Mouse (Mus musculus): Measurements from ENCODE around the gene Mthfsd.

The Mthfsd gene

DNA sequence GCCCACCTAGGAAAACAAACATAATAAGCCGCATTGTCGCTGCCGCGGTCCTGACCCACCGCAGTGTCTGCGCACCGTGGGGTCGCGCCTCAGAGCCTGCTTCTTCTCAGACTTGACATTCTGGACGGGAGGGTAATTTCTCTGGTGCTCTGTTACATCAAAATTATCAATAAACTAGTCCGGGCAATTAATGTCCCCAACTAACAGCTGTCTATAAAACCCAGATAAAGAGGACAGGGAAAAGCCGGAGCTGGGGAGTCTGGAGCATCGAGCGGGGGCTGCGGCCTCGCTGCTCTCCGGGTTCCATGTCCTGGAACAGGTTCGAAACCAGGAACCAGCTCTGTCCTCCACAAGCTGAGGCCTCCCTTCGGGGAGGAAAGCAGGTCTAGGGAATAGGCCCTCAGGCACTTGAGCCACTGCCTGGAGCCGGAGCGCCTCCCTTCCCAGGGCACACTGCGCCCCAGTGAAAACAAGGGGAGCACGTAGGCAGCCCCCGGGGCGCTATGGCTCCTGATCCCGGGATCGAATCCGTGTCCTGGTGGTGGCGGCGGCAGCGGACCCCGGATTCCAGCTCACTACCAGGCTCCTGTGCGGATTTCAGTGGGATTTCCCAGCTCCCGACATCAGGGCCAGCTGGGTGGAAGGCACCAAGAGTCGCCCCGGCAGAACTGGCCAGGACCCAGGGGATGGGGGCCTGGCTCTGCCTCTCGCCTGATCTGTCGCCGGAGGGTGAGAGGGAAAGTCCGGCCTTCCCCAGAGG is 19.1 kb downstream of the Mthfsd start:
- no peak for DNase-seq (ENCODE audit: low read depth)

GRCm38 (mm10) chr8:121088281-121088680 is 19.9 kb downstream of the Mthfsd start:
- no peak for DNase-seq (ENCODE audit: low read depth)

DNA sequence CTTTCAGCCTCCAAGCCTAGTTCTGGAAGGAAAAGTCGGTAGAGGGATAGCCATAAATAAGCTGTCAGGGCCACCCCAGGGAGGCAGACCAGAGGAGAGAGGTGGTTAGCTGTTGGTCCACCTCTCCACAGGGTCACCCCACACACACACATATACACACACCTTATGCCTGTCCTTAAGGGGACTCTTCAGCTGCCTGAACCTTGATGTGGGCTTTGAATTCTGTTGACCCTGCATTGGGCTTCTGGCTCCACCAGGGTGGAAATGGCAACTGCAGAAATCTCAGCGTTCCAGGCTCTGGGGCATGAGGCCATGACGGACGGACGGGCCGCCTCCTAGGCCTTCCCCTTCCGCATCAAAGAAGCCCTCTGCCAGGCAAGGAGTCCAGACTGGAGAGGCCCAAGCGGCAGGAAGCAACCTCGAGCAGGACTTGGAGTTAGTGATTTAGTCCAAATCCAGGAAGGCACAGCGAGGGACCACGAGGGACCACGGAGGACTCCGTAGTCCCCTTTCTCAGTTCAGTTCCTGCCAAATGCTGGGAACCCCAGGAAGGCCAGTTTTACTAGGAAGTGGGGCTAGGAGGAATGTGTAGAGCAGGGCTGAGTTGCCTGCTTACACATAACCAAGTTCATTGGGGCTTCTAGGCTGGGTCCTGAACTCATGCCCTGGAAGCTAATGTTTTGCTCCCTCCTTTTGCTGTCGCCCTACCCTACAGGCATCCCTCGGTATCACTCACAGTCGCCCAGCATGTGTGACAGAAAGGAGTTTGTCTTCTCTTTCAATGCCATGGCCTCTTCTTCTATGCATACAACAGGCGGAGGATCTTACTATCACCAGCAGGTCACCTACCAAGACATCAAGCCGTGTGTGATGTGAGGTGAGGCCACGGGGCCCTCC is 21.9 kb downstream of the Mthfsd start:
- DNase-seq (ENCODE audit: low read depth) = no peak

DNA sequence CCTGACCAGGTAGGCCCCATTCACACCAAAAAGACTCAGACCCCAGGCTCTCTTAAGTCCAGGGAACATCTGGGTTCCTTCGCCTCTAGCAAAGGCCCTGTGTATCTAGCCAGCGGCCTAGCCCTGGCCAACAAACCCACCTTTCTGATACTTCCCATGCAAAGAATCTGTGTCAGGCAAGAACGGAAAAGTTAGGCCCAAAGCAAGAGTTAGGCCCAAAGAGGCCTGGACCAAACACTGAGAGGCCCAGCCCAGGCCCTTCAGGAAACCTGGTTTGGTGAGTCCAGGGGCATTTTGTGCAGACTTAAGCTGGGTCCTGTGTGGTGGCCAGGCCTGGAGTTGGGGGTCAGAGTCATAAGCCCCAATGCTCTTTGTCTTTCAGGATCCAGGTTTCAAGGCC is 22.6 kb downstream of the Mthfsd start:
- DNase-seq (ENCODE audit: low read depth) = no peak

DNA sequence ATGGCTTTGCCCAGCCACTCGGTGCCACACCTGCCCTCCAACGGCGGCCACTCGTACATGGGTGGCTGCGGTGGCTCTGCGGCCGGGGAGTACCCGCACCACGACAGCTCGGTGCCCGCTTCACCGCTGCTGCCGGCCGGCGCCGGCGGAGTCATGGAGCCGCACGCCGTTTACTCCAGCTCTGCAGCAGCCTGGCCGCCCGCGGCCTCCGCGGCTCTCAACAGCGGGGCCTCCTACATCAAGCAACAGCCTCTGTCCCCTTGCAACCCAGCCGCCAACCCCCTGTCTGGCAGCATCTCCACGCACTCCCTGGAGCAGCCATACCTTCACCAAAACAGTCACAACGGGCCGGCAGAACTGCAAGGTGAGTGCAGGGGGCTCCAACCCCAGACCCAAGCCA is 23.2 kb downstream of the Mthfsd start:
- DNase-seq (ENCODE audit: low read depth) = no peak

GRCm38 (mm10) chr8:121084210-121084951 is 23.8 kb downstream of the Mthfsd start, which contains the start of gene Foxf1:
TSS of gene Foxf1 (plus strand) at chr8:121084386.
- DNase-seq (ENCODE audit: low read depth) = peak; percentile 55

- no peak for DNase-seq (ENCODE audit: low read depth)
These were observed 24.3 kb downstream of the Mthfsd start for GRCm38 (mm10) chr8:121083936-121084209.

GRCm38 (mm10) chr8:121083093-121083935 is 24.9 kb downstream of the Mthfsd start:
- peak; percentile 81 for DNase-seq (ENCODE audit: low read depth)

DNA sequence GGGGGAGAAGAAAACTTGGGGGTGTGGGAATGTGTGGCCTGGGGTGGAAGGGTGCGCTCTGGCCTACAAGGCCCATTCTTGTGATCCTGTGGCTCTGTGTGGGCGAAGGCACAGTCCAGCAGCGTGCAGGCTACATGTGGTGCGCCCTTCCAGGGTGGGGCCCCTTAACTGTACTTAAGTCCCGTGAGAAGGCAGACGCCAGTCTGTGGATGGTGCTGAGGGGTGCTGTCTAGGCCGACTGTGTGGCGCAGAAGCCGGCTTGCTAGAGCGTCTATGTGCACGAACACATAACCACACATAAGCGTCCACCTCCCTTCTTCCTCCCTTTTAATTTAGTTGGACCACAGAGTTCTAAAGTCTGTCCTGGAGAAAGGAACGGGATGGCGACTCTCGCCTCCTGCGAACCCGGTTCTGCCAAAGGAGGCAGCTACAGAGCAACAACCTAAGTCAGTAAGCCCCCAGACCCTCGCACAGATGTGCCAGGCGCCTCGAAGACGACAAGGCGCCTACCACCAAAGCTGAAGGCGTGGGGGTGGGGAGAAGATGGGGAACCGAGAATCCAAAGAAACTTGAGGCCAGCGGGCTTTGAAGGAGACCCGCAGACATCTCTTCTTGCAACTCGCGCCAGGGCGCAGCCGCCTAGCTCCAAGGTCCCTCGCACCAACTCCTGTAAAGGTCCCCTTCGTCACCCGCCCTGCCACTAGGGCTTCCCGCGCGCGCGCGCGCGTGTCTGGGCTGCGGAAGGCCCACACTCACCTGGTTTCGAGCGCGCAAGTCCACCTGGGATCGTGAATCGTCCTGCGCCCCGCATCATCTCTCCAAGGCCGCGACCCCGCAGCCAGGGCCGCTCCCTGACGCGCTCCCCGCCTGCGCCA is 25.7 kb downstream of the Mthfsd start:
- DNase-seq (ENCODE audit: low read depth) = no peak

DNA sequence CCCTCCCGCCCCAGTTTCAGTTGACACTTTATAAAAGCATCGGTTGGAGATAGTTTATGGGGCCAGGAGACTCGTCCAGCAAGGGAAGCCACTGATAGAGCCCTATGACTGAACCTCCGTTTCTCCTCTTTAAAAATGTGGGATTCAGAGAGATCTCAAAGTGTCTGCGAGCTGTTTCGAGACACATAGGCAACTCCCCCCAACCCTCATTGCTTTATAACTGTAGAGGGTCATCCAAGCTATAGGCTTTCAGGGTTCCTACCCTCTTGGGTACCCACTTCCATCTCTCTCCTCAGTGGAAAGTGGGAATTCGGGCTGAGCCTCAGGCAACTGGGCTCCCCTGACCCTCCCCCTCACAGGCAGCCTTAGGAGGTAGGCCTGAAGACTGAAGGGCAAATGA is 26.8 kb downstream of the Mthfsd start:
- no peak for DNase-seq (ENCODE audit: low read depth)

DNA sequence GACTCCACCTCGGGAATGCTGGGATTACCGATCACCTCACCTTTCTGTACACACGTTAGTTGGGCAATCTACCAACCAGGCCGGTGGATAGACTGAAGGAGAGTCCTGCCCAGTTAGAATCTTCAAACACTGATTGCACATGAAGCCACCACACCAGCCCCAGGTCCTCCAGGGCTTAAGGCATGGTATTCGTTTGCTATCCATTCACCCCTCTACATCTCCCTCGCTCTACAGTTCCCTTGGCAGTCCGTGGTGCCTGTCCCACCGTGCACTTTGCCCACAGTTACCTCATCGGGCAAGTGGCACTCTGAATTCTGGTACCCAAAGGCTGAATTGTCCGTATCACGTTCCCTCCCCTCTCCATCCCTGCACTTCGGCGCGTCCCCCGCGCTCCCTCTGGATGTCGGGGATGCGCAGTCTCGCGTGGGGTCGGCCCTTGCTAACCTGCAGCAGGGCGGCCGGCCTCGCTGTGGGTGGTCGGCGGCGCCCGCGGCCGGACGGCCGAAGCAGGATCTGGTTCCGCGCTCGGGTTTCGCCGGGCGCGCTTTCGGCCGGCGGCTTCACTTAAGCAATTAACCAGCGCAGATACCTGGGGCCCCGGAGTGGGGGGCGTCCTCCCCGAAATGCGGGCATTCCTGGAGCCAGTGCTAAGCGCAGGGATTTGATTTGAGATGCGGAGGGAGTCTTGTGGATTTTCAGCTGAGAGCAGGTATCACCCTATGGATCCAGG is 27.7 kb downstream of the Mthfsd start:
- no peak for DNase-seq (ENCODE audit: low read depth)

GRCm38 (mm10) chr8:121079944-121080343 is 28.2 kb downstream of the Mthfsd start:
- no peak for DNase-seq (ENCODE audit: low read depth)

- no peak for DNase-seq (ENCODE audit: low read depth)
These were observed 29.0 kb downstream of the Mthfsd start for GRCm38 (mm10) chr8:121079201-121079600.

- DNase-seq (ENCODE audit: low read depth) = no peak
These were observed 29.5 kb downstream of the Mthfsd start for GRCm38 (mm10) chr8:121078721-121079120.

DNA sequence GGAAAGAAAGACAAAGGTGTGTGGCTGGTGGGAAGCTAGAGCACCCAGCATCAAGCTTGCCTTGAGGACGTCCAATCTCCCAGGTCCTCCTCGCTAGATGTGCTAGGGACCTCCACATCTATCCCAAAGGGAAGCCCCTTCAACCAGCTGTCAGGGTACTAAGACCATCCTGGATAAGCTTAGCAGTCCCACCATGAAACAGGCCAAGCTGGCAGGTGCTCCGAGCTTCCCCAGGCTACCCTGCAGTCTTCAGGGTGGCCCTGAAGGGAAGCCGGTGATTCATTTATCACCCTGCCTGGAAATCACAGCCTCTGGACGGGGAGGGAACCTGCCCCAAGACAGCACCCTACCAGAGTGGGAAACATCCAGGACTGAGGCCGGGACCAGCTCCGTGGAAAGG is 31.6 kb downstream of the Mthfsd start:
- DNase-seq (ENCODE audit: low read depth) = no peak

DNA sequence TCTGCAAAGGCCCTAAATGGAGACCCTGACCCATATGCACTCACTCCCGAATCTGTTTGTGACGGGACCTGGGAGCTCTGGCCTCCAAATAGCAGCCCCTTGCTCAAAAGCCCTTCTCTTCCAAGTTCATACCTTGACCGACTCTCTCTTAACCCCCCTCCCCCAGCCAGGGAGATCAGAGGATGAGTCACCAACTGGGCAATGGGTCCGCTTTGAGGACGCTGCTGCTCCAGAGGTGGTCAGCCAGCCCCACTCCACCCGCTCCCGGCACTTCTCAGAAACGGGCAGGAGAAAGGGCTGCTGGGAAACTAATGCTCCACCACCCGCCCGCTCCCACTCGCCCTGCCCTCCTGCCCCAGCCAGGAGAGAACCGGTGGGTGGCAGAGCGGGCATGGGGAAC is 32.3 kb downstream of the Mthfsd start:
- DNase-seq (ENCODE audit: low read depth) = no peak

GRCm38 (mm10) chr8:121074848-121075145 is 33.4 kb downstream of the Mthfsd start:
- no peak for DNase-seq (ENCODE audit: low read depth)

DNA sequence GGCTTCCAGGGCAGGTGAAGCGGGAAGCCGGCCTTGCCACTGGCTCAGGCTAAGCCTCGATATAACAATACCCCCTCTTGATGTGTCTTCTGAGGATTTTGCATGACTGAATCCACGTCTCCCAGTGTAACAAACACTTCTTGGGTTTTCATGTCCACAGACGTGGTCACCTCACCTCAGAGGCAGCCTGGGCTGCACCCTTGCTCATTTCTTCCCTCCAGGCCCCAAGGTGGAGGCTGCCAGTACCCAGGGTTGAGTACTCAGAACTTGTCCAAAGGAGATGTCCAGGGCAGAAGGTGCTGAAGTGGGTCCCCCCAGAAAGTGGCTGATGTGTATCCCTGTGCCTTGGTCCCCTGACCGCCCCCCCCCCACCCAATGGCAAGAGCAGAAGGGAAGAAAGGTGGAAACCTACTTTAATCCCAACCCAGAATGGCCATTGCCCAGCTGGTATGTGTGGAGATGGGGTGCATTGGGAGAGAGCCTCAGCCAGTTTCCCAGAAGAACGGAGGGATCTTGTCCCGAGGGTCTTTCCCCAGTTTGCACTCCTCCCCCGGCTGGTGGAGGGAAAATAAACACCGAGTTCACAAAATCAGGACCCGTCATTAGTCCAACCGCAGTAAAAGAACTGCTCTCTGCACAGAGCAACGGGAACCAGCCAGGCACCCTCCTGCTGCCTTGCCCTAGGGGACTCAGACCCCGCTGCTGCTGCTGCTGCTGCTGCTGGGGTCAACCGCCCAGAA is 33.9 kb downstream of the Mthfsd start:
- DNase-seq (ENCODE audit: low read depth) = no peak
